Mouse (Mus musculus) G1E (cell line): ENCODE results near the gene Slc17a8. TPM values are rescaled to one million over a fixed set of nuclear protein-coding genes. Genes with fewer than 3 reads are reported as not detected.
A peak's percentile ranks its signal among the peaks of the same experiment; 100 is the strongest.

ENCODE experiments used
- ATAC-seq: 2 replicates; pipeline ENCODE4 v1.8.0; 2016; ENCODE audit warnings: mild to moderate bottlenecking; ENCODE audit not compliant: insufficient number of reproducible peaks, poor library complexity, low FRiP score, severe bottlenecking; ENCODE audit errors: extremely low read depth
- DNase-seq: peaks from one replicate; pipeline ENCODE4 v3.0.0; 2012; ENCODE audit warnings: low spot score
- H3K27me3 ChIP-seq: 2 replicates; pipeline ENCODE4 v1.6.1; 2012; ENCODE audit warnings: mild to moderate bottlenecking, low read length, inconsistent platforms; ENCODE audit not compliant: insufficient read depth
- H3K36me3 ChIP-seq: replicated peaks from 2 replicates; pipeline ENCODE3; 2012; ENCODE audit warnings: mild to moderate bottlenecking, inconsistent platforms
- H3K4me1 ChIP-seq: 2 replicates; pipeline ENCODE4 v1.6.1; 2012; ENCODE audit warnings: low read depth, low read length, inconsistent platforms, mixed read lengths; ENCODE audit not compliant: insufficient read depth
- H3K4me3 ChIP-seq: 2 replicates; pipeline ENCODE4 v1.5.1; 2012; ENCODE audit warnings: low read depth, mild to moderate bottlenecking, inconsistent platforms, low read length, moderate library complexity, mixed read lengths
- H3K9me3 ChIP-seq: replicated peaks from 2 replicates; pipeline ENCODE4 v1.6.1; 2012; ENCODE audit warnings: inconsistent platforms
- CTCF ChIP-seq: IDR thresholded peaks from 2 replicates; pipeline ENCODE4 v1.5.1; 2012; ENCODE audit warnings: low read depth, low read length, inconsistent platforms, mixed read lengths
- GATA1 ChIP-seq: IDR thresholded peaks from 2 replicates; pipeline ENCODE4 v1.6.1; 2012; ENCODE audit warnings: borderline replicate concordance, low read length, inconsistent platforms, mixed read lengths
- GATA2 ChIP-seq: IDR thresholded peaks from 2 replicates; pipeline ENCODE4 v1.6.1; 2012; ENCODE audit warnings: low read depth, low read length, inconsistent platforms, borderline replicate concordance
- POLR2AphosphoS5 ChIP-seq: IDR thresholded peaks from 2 replicates; pipeline ENCODE4 v1.6.1; 2012; ENCODE audit warnings: low read depth, low read length, inconsistent platforms; ENCODE audit not compliant: insufficient replicate concordance
- TAL1 ChIP-seq: conservative IDR thresholded peaks from 2 replicates; pipeline ENCODE4 v1.6.1; 2012; ENCODE audit warnings: low read depth, low read length, inconsistent platforms, mixed read lengths
- polyA plus RNA-seq: library from polyadenylated mRNA; stranded (reverse); fragments of >175 nt; gene quantifications from 2 replicates; pipeline ENCODE4 v1.2.3, GENCODE M21; 2012
- total RNA-seq, 2 experiments: library from RNA; stranded (forward) in 1 of 2; stranded (reverse) in 1 of 2; fragments of 200-1000 nt in 1 of 2; fragments of >200 nt in 1 of 2; fragmentation: Nextera tagmentation in 1 of 2; gene quantifications; 2 replicates each; pipeline ENCODE4 v1.2.3; 2014 to 2017

Slc17a8 gene
- total and polyA plus RNA-seq, 3 experiments: 0.05 TPM; not detected in 2

DNA sequence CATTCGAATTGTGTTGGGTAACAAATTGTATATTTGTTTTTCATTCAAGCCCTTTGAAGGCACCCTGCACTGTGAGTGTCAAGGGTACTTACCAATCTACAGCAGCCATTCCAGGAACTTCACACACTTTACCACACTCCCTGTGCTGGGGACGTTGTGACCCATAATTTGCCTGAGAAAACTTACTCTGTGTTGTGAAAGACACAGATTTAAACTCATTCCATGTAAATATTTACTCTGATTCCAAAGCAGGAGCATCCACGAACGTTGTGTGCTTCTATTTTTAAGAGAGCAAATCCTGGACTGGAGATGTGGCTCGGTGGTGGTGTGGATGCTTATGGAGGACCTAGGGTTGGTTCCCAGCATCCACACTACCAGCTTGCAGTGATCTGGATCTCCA lies 10.8 kb upstream of the Slc17a8 start:
- ATAC-seq: no peak
- TF ChIP-seq GATA1 (no peak), TAL1 (no peak), GATA2 (no peak), POLR2AphosphoS5 (no peak), CTCF (no peak)
- no peak for DNase-seq
- no peak overlapping the region for H3K4me3 ChIP-seq
- H3K9me3 ChIP-seq: no peaks in the 10 kb centered on the region
- no peaks in the 10 kb centered on the region for H3K36me3 ChIP-seq
- no peaks in the 10 kb centered on the region for H3K27me3 ChIP-seq
- no peaks in the 10 kb centered on the region for H3K4me1 ChIP-seq

- no peaks in the 10 kb centered on the region for H3K27me3 ChIP-seq
- H3K4me3 ChIP-seq: no peak overlapping the region
- no peak for ATAC-seq
- no peak for DNase-seq
- no peak for TF ChIP-seq GATA1
- TF ChIP-seq CTCF: no peak
- no peak for TF ChIP-seq GATA2
- TF ChIP-seq TAL1: no peak
- TF ChIP-seq POLR2AphosphoS5: no peak
- H3K4me1 ChIP-seq: no peaks in the 10 kb centered on the region
- no peaks in the 10 kb centered on the region for H3K36me3 ChIP-seq
- no peaks in the 10 kb centered on the region for H3K9me3 ChIP-seq
Observed at GRCm38 (mm10) chr10:89630564-89630963, 9.5 kb upstream of the Slc17a8 start.

GRCm38 (mm10) chr10:89630052-89630451 lies 9.0 kb upstream of the Slc17a8 start:
- no peaks in the 10 kb centered on the region; the same call in 1 of the 2 replicates for H3K27me3 ChIP-seq
- peak; percentile 29 for DNase-seq
- no peak; the same call in 1 of the 2 replicates for ATAC-seq

GRCm38 (mm10) chr10:89626714-89627113 lies 5.7 kb upstream of the Slc17a8 start:
- no peaks in the 10 kb centered on the region for H3K9me3 ChIP-seq
- H3K4me1 ChIP-seq: no peaks in the 10 kb centered on the region
- no peaks in the 10 kb centered on the region for H3K36me3 ChIP-seq
- H3K27me3 ChIP-seq: no peaks in the 10 kb centered on the region; the same call in 1 of the 2 replicates
- no peak overlapping the region for H3K4me3 ChIP-seq
- TF ChIP-seq GATA1: no peak
- TF ChIP-seq TAL1: no peak
- no peak for TF ChIP-seq GATA2
- no peak for TF ChIP-seq POLR2AphosphoS5
- no peak for TF ChIP-seq CTCF
- ATAC-seq (no peak), DNase-seq (no peak)

More at GRCm38 (mm10) chr10:89630052-89630451, 9.0 kb upstream of the Slc17a8 start:
- H3K9me3 ChIP-seq: no peaks in the 10 kb centered on the region
- no peak for TF ChIP-seq CTCF
- no peak for TF ChIP-seq TAL1
- no peak for TF ChIP-seq GATA2
- TF ChIP-seq POLR2AphosphoS5: no peak
- TF ChIP-seq GATA1: no peak
- no peaks in the 10 kb centered on the region for H3K36me3 ChIP-seq
- no peak overlapping the region for H3K4me3 ChIP-seq
- H3K4me1 ChIP-seq: no peaks in the 10 kb centered on the region

DNA sequence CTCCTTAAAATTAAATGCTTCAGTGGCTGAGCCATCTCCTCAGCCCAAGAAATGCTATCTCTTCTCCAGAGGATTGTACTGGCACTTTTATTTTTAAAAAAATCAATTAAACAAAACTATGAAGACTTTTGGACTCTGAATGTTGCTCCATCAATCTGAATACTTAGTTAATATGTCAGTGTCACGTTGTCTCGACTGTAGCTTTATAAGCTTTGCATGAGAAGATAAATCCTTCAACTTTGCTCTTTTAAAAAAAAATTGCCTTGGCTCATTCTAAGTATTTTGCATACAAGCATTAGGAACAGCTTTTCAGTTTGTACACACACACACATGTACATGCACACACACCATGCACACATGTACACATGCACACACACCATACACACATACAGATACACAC lies 3.1 kb upstream of the Slc17a8 start:
- H3K4me3 ChIP-seq: no peak overlapping the region
- no peaks in the 10 kb centered on the region for H3K36me3 ChIP-seq
- H3K27me3 ChIP-seq: peaks cover 4% of the 10 kb centered on the region
- H3K4me1 ChIP-seq: no peaks in the 10 kb centered on the region
- DNase-seq: no peak
- no peaks in the 10 kb centered on the region for H3K9me3 ChIP-seq
- TF ChIP-seq POLR2AphosphoS5 (no peak), CTCF (no peak), GATA1 (no peak)
- ATAC-seq: no peak

GRCm38 (mm10) chr10:89599311-89599710 lies 21.7 kb downstream of the Slc17a8 start:
- ATAC-seq (no peak), DNase-seq (no peak)
- Histone ChIP-seq H3K36me3 (no peaks in the 10 kb centered on the region), H3K4me3 (no peak overlapping the region), H3K4me1 (peaks cover 5% of the 10 kb centered on the region), H3K27me3 (no peaks in the 10 kb centered on the region; the same call in 1 of the 2 replicates), H3K9me3 (no peaks in the 10 kb centered on the region)
- no peak for TF ChIP-seq GATA2
- TF ChIP-seq POLR2AphosphoS5: no peak
- TF ChIP-seq GATA1: no peak
- no peak for TF ChIP-seq TAL1
- TF ChIP-seq CTCF: no peak

GRCm38 (mm10) chr10:89597275-89597674 lies 23.8 kb downstream of the Slc17a8 start:
- TF ChIP-seq POLR2AphosphoS5 (no peak), GATA2 (no peak), GATA1 (no peak), CTCF (no peak), TAL1 (no peak)
- ATAC-seq: no peak
- peaks cover 11% of the 10 kb centered on the region for H3K4me1 ChIP-seq

More at GRCm38 (mm10) chr10:89597275-89597674, 23.8 kb downstream of the Slc17a8 start:
- no peak for DNase-seq
- Histone ChIP-seq H3K4me3 (no peak overlapping the region), H3K9me3 (no peaks in the 10 kb centered on the region), H3K36me3 (no peaks in the 10 kb centered on the region), H3K27me3 (no peaks in the 10 kb centered on the region; the same call in 1 of the 2 replicates)
